Mouse (Mus musculus) lung, adult 2 months (tissue): Measurements from ENCODE around the gene Dmbt1.

Experiments used
- CTCF ChIP-seq: fragments of 200-500 bp; IDR thresholded peaks from 2 replicates; pipeline ENCODE4 v1.5.1; 2011; ENCODE audit warnings: mild to moderate bottlenecking, low read length, control low read depth; ENCODE audit not compliant: insufficient read depth
- POLR2A ChIP-seq: fragments of 200-500 bp; IDR thresholded peaks from 2 replicates; pipeline ENCODE4 v1.6.1; 2011; ENCODE audit warnings: low read depth, mild to moderate bottlenecking, control low read depth, low read length, borderline replicate concordance; ENCODE audit errors: extremely low read depth

- TF ChIP-seq POLR2A (no peak), CTCF (no peak)
Measured at GRCm38 (mm10) chr7:131150179-131150578, 118.3 kb downstream of the Dmbt1 start.
